Mouse (Mus musculus): ENCODE measurements at regions not wholly inside any gene's neighbourhood (a gene's known extent, or its start where the extent isn't known, plus 50 kb on each side); places are given as distances from the start of the nearest gene placed in this dataset.

DNA sequence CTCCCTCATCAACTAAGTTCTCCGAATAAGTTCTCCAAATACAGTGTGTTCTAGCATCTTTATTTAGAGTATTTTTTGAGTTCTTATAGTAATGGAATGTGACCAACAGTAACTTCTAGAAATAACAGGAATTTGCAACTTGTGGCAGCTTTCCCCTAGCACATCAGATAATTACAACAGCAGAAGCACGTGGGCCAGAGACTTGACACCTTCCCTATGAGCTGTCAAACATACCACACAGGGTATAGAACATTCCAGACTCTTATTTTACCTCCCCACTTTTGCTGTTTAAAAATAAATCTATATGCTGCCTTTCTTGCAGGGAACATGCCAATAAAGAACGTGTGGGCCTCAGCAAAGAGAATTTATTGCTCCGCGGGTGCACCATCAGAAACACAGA lies 77.4 kb upstream of the Commd8 start:
- TF ChIP-seq CTCF (conservative IDR thresholded peaks at IDR 0.05 in 1 of 2, IDR thresholded peaks at IDR 0.05 in 1 of 2; ENCODE audit: low read depth in 2 of 2, low read length in 2 of 2) (no peak), POLR2AphosphoS2 (IDR thresholded peaks at IDR 0.05; ENCODE audit: low read depth, low read length) (no peak), ZC3H11A (IDR thresholded peaks at IDR 0.05; ENCODE audit: low read depth, low read length) (no peak), HCFC1 (IDR thresholded peaks at IDR 0.05; ENCODE audit: low read depth, low read length) (no peak)

Measured in CH12.LX (cell line).